Comparison of ENCODE assay signal across 20 mouse cellular contexts in the genomic region with DNA sequence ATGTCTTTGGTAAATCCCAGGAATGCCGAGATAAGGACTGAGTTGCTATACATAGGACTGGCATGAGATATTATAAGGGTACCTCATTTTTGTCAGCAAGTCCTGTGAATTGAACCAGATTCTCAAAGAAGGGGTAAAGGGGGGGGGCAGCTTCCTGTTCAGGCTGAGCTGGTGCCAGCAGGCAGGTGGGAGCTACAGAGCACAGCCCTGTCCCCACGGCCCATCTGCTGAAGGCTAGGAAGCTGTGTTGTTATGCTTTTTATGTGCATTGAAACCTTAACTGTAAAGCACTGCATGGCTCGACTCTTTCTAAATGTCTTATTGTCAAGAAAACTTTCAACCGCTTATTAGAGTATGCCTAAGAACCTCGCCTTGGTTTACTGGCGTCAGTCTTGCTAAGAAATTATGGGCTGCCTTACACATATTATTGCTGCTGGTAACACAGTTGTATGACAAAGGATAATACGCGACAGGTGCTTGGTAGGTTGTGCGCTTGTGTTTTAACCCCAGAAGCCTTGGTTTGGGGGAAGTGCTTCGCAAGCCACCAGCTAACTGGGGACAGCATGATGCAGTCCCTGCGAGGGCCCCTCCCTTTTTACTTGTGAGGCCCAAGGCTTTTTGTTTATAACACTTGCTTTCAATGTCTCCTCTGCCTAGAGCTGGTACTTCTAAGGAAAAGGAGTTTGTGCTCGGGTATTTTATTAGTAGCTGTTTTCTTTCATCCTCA.
DNase-seq lines count a peak whose midpoint lies in the region; ATAC-seq and TF ChIP-seq lines count a peak whose summit lies in the region.
"Had no signal": no experiment of that assay in that cellular context is flagged by ENCODE, and none has a peak within 500 bp of the region (broad histone marks: within the 10 kb centered on the region; RNA-seq: fewer than 3 reads in every experiment).

No protein-coding gene starts in this region.

- DNase-seq in heart, postnatal 10 days, result no peak
- DNase-seq in liver, postnatal 0 days, result peak; percentile 33
- DNase-seq in thymus, adult 2 months, result peak; percentile 71
- DNase-seq in urinary bladder, postnatal 14 days (ENCODE audit: low spot score), result no peak
- DNase-seq in embryonic facial prominence, embryonic 10.5 days (ENCODE audit: low spot score), result no peak
- DNase-seq: adrenal gland, adult 8-10 months; cerebellum, adult 11 months; cerebellum, postnatal 36 days; kidney, adult 9 months; kidney, postnatal 4 days; lung, embryonic 14.5 days; lung, postnatal 4 days had no signal

- no peaks in the 10 kb centered on the region for H3K9me3 ChIP-seq in heart, embryonic 12.5 days (replicated peaks)
- no peaks in the 10 kb centered on the region for H3K9me3 ChIP-seq in liver, postnatal 0 days (ENCODE audit: low read length)
- H3K9me3 ChIP-seq in liver, embryonic 12.5 days (replicated peaks), result no peaks in the 10 kb centered on the region
- peaks cover 10% of the 10 kb centered on the region; the same call in 1 of the 2 replicates for H3K9me3 ChIP-seq in embryonic facial prominence, embryonic 10.5 days
- H3K9me3 ChIP-seq: G1E; limb, embryonic 15.5 days had no signal

- 75% methylated on average over 12 of the region's 12 CpGs for WGBS in heart, embryonic 12.5 days
- 74% methylated on average over 12 of the region's 12 CpGs for WGBS in liver, postnatal 0 days (ENCODE audit: insufficient replicate concordance)
- 82% methylated on average over 12 of the region's 12 CpGs for WGBS in liver, embryonic 12.5 days (ENCODE audit: insufficient replicate concordance)
- 7% methylated on average over 12 of the region's 12 CpGs for WGBS in thymus, adult 2 months
- 85% methylated on average over 12 of the region's 12 CpGs for WGBS in embryonic facial prominence, embryonic 10.5 days

- TF ChIP-seq POLR2A in thymus, adult 2 months (IDR thresholded peaks at IDR 0.05; ENCODE audit: control insufficient read depth, extremely low read depth, insufficient read depth, low read length, poor library complexity), result no peak

- no peak for TF ChIP-seq CTCF in liver, postnatal 0 days (IDR thresholded peaks at IDR 0.05; ENCODE audit: low read depth)
- TF ChIP-seq CTCF in thymus, adult 2 months (IDR thresholded peaks at IDR 0.05; ENCODE audit: borderline replicate concordance, control insufficient read depth, extremely low read depth, insufficient read depth, low read length, poor library complexity), result no peak

- no peaks in the 10 kb centered on the region for H3K27me3 ChIP-seq in heart, embryonic 12.5 days (replicated peaks)
- no peaks in the 10 kb centered on the region for H3K27me3 ChIP-seq in liver, postnatal 0 days (ENCODE audit: insufficient read depth, low read length)
- no peaks in the 10 kb centered on the region for H3K27me3 ChIP-seq in liver, embryonic 12.5 days (replicated peaks)
- H3K27me3 ChIP-seq in thymus, adult 2 months (ENCODE audit: control insufficient read depth, insufficient read depth, low read length), result no peaks in the 10 kb centered on the region
- H3K27me3 ChIP-seq in embryonic facial prominence, embryonic 10.5 days (replicated peaks; ENCODE audit: low read depth, poor library complexity, severe bottlenecking), result no peaks in the 10 kb centered on the region
- H3K27me3 ChIP-seq: hindbrain, embryonic 12.5 days; limb, embryonic 15.5 days; neural tube, embryonic 13.5 days had no signal

- H3K9ac ChIP-seq in heart, embryonic 12.5 days, result no peak overlapping the region
- no peak overlapping the region for H3K9ac ChIP-seq in liver, postnatal 0 days (replicated peaks)
- no peak overlapping the region for H3K9ac ChIP-seq in liver, embryonic 12.5 days
- H3K9ac ChIP-seq: hindbrain, embryonic 12.5 days; limb, embryonic 15.5 days; lung, embryonic 14.5 days; neural tube, embryonic 13.5 days had no signal

- no peak for ATAC-seq in heart, embryonic 12.5 days (ENCODE audit: insufficient number of reproducible peaks, low FRiP score)
- peak; percentile 67 for ATAC-seq in liver, postnatal 0 days
- no peak for ATAC-seq in liver, embryonic 12.5 days
- ATAC-seq: forebrain, embryonic 14.5 days had no signal

- peaks cover 60% of the 10 kb centered on the region for H3K36me3 ChIP-seq in heart, embryonic 12.5 days
- H3K36me3 ChIP-seq in liver, postnatal 0 days (replicated peaks; ENCODE audit: insufficient read depth, low read length), result peaks cover 10% of the 10 kb centered on the region; the same call in 1 of the 2 replicates
- H3K36me3 ChIP-seq in liver, embryonic 12.5 days, result peaks cover 11% of the 10 kb centered on the region
- no peaks in the 10 kb centered on the region for H3K36me3 ChIP-seq in thymus, adult 2 months (ENCODE audit: control insufficient read depth, insufficient read depth, low read length)
- H3K36me3 ChIP-seq in embryonic facial prominence, embryonic 10.5 days (replicated peaks), result peaks cover 7% of the 10 kb centered on the region
- H3K36me3 ChIP-seq: neural tube, embryonic 13.5 days had no signal

- no peak overlapping the region for H3K4me2 ChIP-seq in heart, embryonic 12.5 days
- H3K4me2 ChIP-seq in liver, postnatal 0 days (ENCODE audit: low read depth, low read length), result no peak overlapping the region
- H3K4me2 ChIP-seq in liver, embryonic 12.5 days, result no peak overlapping the region
- H3K4me2 ChIP-seq: hindbrain, embryonic 12.5 days; limb, embryonic 15.5 days; lung, embryonic 14.5 days; neural tube, embryonic 13.5 days had no signal

- H3K4me1 ChIP-seq in heart, embryonic 12.5 days (replicated peaks), result peaks cover 12% of the 10 kb centered on the region
- no peaks in the 10 kb centered on the region for H3K4me1 ChIP-seq in liver, postnatal 0 days (ENCODE audit: insufficient read depth)
- peaks cover 13% of the 10 kb centered on the region for H3K4me1 ChIP-seq in liver, embryonic 12.5 days
- peaks cover 47% of the 10 kb centered on the region for H3K4me1 ChIP-seq in thymus, adult 2 months (replicated peaks; ENCODE audit: control insufficient read depth, insufficient read depth, low read length)
- peaks cover 13% of the 10 kb centered on the region for H3K4me1 ChIP-seq in embryonic facial prominence, embryonic 10.5 days
- H3K4me1 ChIP-seq: limb, embryonic 15.5 days had no signal

- no peak for TF ChIP-seq EP300 in liver, postnatal 0 days (IDR thresholded peaks at IDR 0.05; ENCODE audit: low read depth)

- intact Hi-C loops in heart, postnatal 10 days (cut with DNase I), result loop anchor here (10.0 kb wide), 1 partner anchor 365 kb away; no protein-coding TSS in a partner anchor

- no peak overlapping the region for H3K4me3 ChIP-seq in heart, embryonic 12.5 days
- H3K4me3 ChIP-seq in liver, postnatal 0 days (ENCODE audit: low read depth, low read length), result no peak overlapping the region
- H3K4me3 ChIP-seq in liver, embryonic 12.5 days, result no peak overlapping the region
- no peak overlapping the region for H3K4me3 ChIP-seq in thymus, adult 2 months (ENCODE audit: control insufficient read depth, insufficient read depth, low read length)
- no peak overlapping the region for H3K4me3 ChIP-seq in embryonic facial prominence, embryonic 10.5 days
- H3K4me3 ChIP-seq: hindbrain, embryonic 12.5 days; limb, embryonic 15.5 days; midbrain, embryonic 10.5 days; neural tube, embryonic 13.5 days had no signal

- 0 out of 2 replicates have a peak overlapping the region, but pooled peaks have one; percentile 17 for H3K27ac ChIP-seq in heart, embryonic 12.5 days (ENCODE audit: poor library complexity, severe bottlenecking)
- peak overlapping the region; percentile 64 for H3K27ac ChIP-seq in liver, postnatal 0 days (ENCODE audit: low read depth)
- no peak overlapping the region for H3K27ac ChIP-seq in liver, embryonic 12.5 days
- peak overlapping the region; percentile 76 for H3K27ac ChIP-seq in thymus, adult 2 months (ENCODE audit: control insufficient read depth, insufficient read depth, low read length)
- no peak overlapping the region for H3K27ac ChIP-seq in embryonic facial prominence, embryonic 10.5 days (replicated peaks)
- H3K27ac ChIP-seq: hindbrain, embryonic 12.5 days; limb, embryonic 15.5 days; midbrain, embryonic 10.5 days; neural tube, embryonic 13.5 days had no signal

Comparison
In these comparisons a context has a peak if more than half of its experiments do, and no peak if none do; other contexts are left out.
1. H3K27ac ChIP-seq: peak in heart, embryonic 12.5 days (single experiment), liver, postnatal 0 days (single experiment) and thymus, adult 2 months (single experiment); none in liver, embryonic 12.5 days (single experiment) and embryonic facial prominence, embryonic 10.5 days (single experiment).
2. DNase-seq: peak in liver, postnatal 0 days (single experiment) and thymus, adult 2 months (single experiment); none in heart, postnatal 10 days (0 of 2), urinary bladder, postnatal 14 days (single experiment) and embryonic facial prominence, embryonic 10.5 days (single experiment).